ENCODE assay signal across 17 mouse cellular contexts in genomic region chr9:6338344-6338743, GRCm38 (mm10).
"Had no signal": no experiment of that assay in that cellular context is flagged by ENCODE, and none has a peak within 500 bp of the region (broad histone marks: within the 10 kb centered on the region; RNA-seq: fewer than 3 reads in every experiment).

No protein-coding gene starts in this region.

- H3K4me1 ChIP-seq: liver, embryonic 12.5 days; lung, embryonic 15.5 days; megakaryocyte, embryonic 14.5 days; midbrain, embryonic 12.5 days; neural tube, embryonic 12.5 days; stomach, embryonic 15.5 days had no signal

- H3K27ac ChIP-seq: liver, embryonic 12.5 days; liver, embryonic 14.5 days; lung, embryonic 15.5 days; macrophage; midbrain, embryonic 12.5 days; neural tube, embryonic 12.5 days; stomach, embryonic 15.5 days had no signal

- H3K36me3 ChIP-seq: liver, embryonic 12.5 days; lung, embryonic 15.5 days; midbrain, embryonic 12.5 days; neural tube, embryonic 12.5 days; stomach, embryonic 15.5 days had no signal

- ATAC-seq: liver, embryonic 12.5 days; lung, postnatal 0 days had no signal

- H3K4me2 ChIP-seq: liver, embryonic 12.5 days; lung, embryonic 15.5 days; midbrain, embryonic 12.5 days; neural tube, embryonic 12.5 days; stomach, embryonic 15.5 days had no signal

- H3K9me3 ChIP-seq: liver, embryonic 12.5 days; lung, embryonic 15.5 days; megakaryocyte, embryonic 14.5 days; midbrain, embryonic 12.5 days; neural tube, embryonic 12.5 days; stomach, embryonic 15.5 days had no signal

- H3K27me3 ChIP-seq: liver, embryonic 12.5 days; lung, embryonic 15.5 days; megakaryocyte, embryonic 14.5 days; midbrain, embryonic 12.5 days; neural tube, embryonic 12.5 days; stomach, embryonic 15.5 days had no signal

- H3K9ac ChIP-seq: liver, embryonic 12.5 days; liver, embryonic 14.5 days; lung, embryonic 15.5 days; midbrain, embryonic 12.5 days; neural tube, embryonic 12.5 days; stomach, embryonic 15.5 days had no signal

- H3K4me3 ChIP-seq: liver, embryonic 12.5 days; lung, embryonic 15.5 days; megakaryocyte, embryonic 14.5 days; midbrain, embryonic 12.5 days; neural tube, embryonic 12.5 days; stomach, embryonic 15.5 days had no signal

- DNase-seq: lung, adult 2 months; lung, postnatal 14 days; lung, postnatal 36 days; midbrain, embryonic 14.5 days; right cerebral cortex, postnatal 14 days; thymus, adult 18-20 months; thymus, postnatal 25 days; thymus, postnatal 4 days had no signal
